Mouse (Mus musculus) CH12.LX (cell line): ENCODE results near the gene Rhob.
A peak's percentile ranks its signal among the peaks of the same experiment; 100 is the strongest.

Experiments used
- CTCF ChIP-seq, 2 experiments: IDR thresholded peaks in 1 of 2; conservative IDR thresholded peaks in 1 of 2; 2 replicates each; pipeline ENCODE4 v1.5.1; 2011 to 2012; ENCODE audit warnings: low read depth in 2 of 2, low read length in 2 of 2, improper control_type of control experiment in 1 of 2, inconsistent platforms in 1 of 2, mild to moderate bottlenecking in 1 of 2, moderate library complexity in 1 of 2
- E2F4 ChIP-seq: IDR thresholded peaks from 2 replicates; pipeline ENCODE4 v1.6.1; 2011; ENCODE audit warnings: low read depth, low read length, improper control_type of control experiment; ENCODE audit not compliant: insufficient replicate concordance
- ETS1 ChIP-seq: conservative IDR thresholded peaks from 2 replicates; pipeline ENCODE4 v1.6.1; 2012; ENCODE audit warnings: low read depth, mild to moderate bottlenecking, inconsistent platforms, low read length, improper control_type of control experiment, moderate library complexity
- JUN ChIP-seq: IDR thresholded peaks from 2 replicates; pipeline ENCODE4 v1.6.1; 2011; ENCODE audit warnings: low read depth, mild to moderate bottlenecking, low read length, improper control_type of control experiment, moderate library complexity; ENCODE audit not compliant: insufficient read depth
- KAT2A ChIP-seq: IDR thresholded peaks from 2 replicates; pipeline ENCODE4 v1.6.1; 2012; ENCODE audit warnings: low read length, improper control_type of control experiment, inconsistent platforms; ENCODE audit not compliant: insufficient replicate concordance
- POLR2A ChIP-seq: IDR thresholded peaks from 2 replicates; pipeline ENCODE4 v1.6.1; 2011; ENCODE audit warnings: low read depth, mild to moderate bottlenecking, improper control_type of control experiment, low read length
- POLR2AphosphoS2 ChIP-seq: IDR thresholded peaks from 2 replicates; pipeline ENCODE4 v1.6.1; 2011; ENCODE audit warnings: low read depth, low read length, improper control_type of control experiment
- SIN3A ChIP-seq: IDR thresholded peaks from 2 replicates; pipeline ENCODE4 v1.6.1; 2012; ENCODE audit warnings: low read length, improper control_type of control experiment, inconsistent platforms
- TCF12 ChIP-seq: IDR thresholded peaks from 2 replicates; pipeline ENCODE4 v1.6.1; 2014; ENCODE audit warnings: low read depth, mild to moderate bottlenecking, inconsistent platforms, low read length, improper control_type of control experiment
- USF1 ChIP-seq: IDR thresholded peaks from 2 replicates; pipeline ENCODE4 v1.6.1; 2014; ENCODE audit warnings: low read depth, mild to moderate bottlenecking, inconsistent platforms, low read length, improper control_type of control experiment
- ZC3H11A ChIP-seq: IDR thresholded peaks from 2 replicates; pipeline ENCODE4 v1.6.1; 2012; ENCODE audit warnings: low read depth, mild to moderate bottlenecking, inconsistent platforms, low read length, improper control_type of control experiment

DNA sequence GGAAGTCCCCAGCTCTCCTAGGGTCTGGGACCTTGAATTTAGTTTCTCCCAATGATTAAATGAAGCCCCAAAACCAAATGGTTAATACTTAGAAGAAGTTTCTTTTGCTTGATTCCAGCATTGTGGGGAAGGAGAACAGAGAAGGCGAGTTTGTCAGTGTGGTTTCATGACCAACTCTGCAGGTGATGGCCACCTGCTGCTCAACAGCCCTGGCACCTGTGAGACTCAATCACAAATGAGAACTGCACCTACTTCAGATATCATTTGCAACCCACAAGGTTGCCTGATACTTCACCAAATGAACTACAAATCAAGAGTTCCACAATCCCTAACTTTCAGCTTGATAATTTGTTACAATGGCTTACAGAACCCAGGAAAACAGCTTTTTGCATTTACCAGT is 27.4 kb upstream of the Rhob start:
- TF ChIP-seq JUN (no peak), POLR2A (no peak), SIN3A (no peak), CTCF (conservative IDR thresholded peaks at IDR 0.05 in 1 of 2, IDR thresholded peaks at IDR 0.05 in 1 of 2; ENCODE audit: low read depth in 2 of 2, low read length in 2 of 2) (no peak), USF1 (no peak), KAT2A (no peak), E2F4 (no peak), POLR2AphosphoS2 (no peak), TCF12 (0 out of 2 replicates have a peak, but pooled peaks have one; percentile 10), ETS1 (no peak), ZC3H11A (no peak)
